Mouse (Mus musculus) hindbrain, embryonic 11.5 days (tissue): ENCODE results near the gene Ift22. TPM values are rescaled to one million over a fixed set of nuclear protein-coding genes. Genes with fewer than 3 reads are reported as not detected.
A peak's percentile ranks its signal among the peaks of the same experiment; 100 is the strongest.

ENCODE experiments used
- ATAC-seq: fragments of 200-750 bp; cut with Nextera tagmentation; 2 replicates; pipeline ENCODE4 v1.8.0; 2017; ENCODE audit warnings: mild to moderate bottlenecking, moderate TSS enrichment, moderate library complexity; ENCODE audit not compliant: low FRiP score
- DNase-seq: peaks from one replicate; pipeline ENCODE4 v3.0.0-alpha.2; 2015; ENCODE audit warnings: low spot score
- H3K27ac ChIP-seq: fragments of 300-500 bp; sonication (generic); 2 replicates; pipeline ENCODE4 v1.5.1; 2014; ENCODE audit warnings: mild to moderate bottlenecking, low read depth, low read length
- H3K27me3 ChIP-seq: fragments of 300-500 bp; sonication (generic); 2 replicates; pipeline ENCODE4 v1.6.1; 2014; ENCODE audit warnings: mild to moderate bottlenecking, low read length, moderate library complexity, mixed read lengths; ENCODE audit not compliant: control insufficient read depth, insufficient read depth
- H3K36me3 ChIP-seq: fragments of 300-500 bp; sonication (generic); 2 replicates; pipeline ENCODE4 v1.6.1; 2014; ENCODE audit warnings: mild to moderate bottlenecking, low read length, moderate library complexity, mixed read lengths; ENCODE audit not compliant: control insufficient read depth, insufficient read depth
- H3K4me1 ChIP-seq: fragments of 300-500 bp; sonication (generic); replicated peaks from 2 replicates; pipeline ENCODE4 v1.6.1; 2014; ENCODE audit warnings: low read length, mixed read lengths; ENCODE audit not compliant: control insufficient read depth, insufficient read depth
- H3K4me2 ChIP-seq: fragments of 300-500 bp; sonication (generic); replicated peaks from 2 replicates; pipeline ENCODE4 v1.6.1; 2014; ENCODE audit warnings: mild to moderate bottlenecking, low read depth, low read length
- H3K4me3 ChIP-seq: fragments of 300-500 bp; sonication (generic); 2 replicates; pipeline ENCODE4 v1.5.1; 2014; ENCODE audit warnings: low read depth, low read length
- H3K9ac ChIP-seq: fragments of 300-500 bp; sonication (generic); 2 replicates; pipeline ENCODE4 v1.6.1; 2014; ENCODE audit warnings: low read depth, low read length
- H3K9me3 ChIP-seq: fragments of 300-500 bp; sonication (generic); 2 replicates; pipeline ENCODE4 v1.6.1; 2016; ENCODE audit warnings: low read length; ENCODE audit not compliant: control insufficient read depth
- WGBS: fragments of 180-500 bp; shearing (Covaris S2); extraction: QIAGEN DNeasy Blood & Tissue Kit; methylation state at CpG from one replicate; pipeline ENCODE4 v1.1.7; 2014; 5-methylcytosine and 5-hydroxymethylcytosine counted together
- polyA plus RNA-seq: library from polyadenylated mRNA; unstranded; fragments of >200 nt; fragmentation: Nextera tagmentation; extraction: Ambion mirVana; gene quantifications from 2 replicates; pipeline ENCODE4 v1.2.1, GENCODE M21; 2014

The Ift22 gene
- 119 TPM in 2 replicates for polyA plus RNA-seq

GRCm38 (mm10) chr5:136907991-136908857, at the start of gene Ift22:
Gene Ift22, plus strand, starts transcription at chr5:136908150.
- H3K4me1 ChIP-seq: no peaks in the 10 kb centered on the region
- H3K36me3 ChIP-seq: peaks cover 4% of the 10 kb centered on the region
- H3K27ac ChIP-seq: no peak within 1 kb of the TSS
- DNase-seq (peak; percentile 93), ATAC-seq (peak; percentile 94)
- H3K27me3 ChIP-seq: no peaks in the 10 kb centered on the region
- peak within 1 kb of the TSS; percentile 69 for H3K9ac ChIP-seq
- WGBS: 10% methylated on average over 32 of the region's 32 CpGs
- no peaks in the 10 kb centered on the region for H3K9me3 ChIP-seq
- H3K4me3 ChIP-seq: peak within 1 kb of the TSS; percentile 69
- peak within 1 kb of the TSS; percentile 59 for H3K4me2 ChIP-seq

GRCm38 (mm10) chr5:136861191-136861940, 46.6 kb upstream of the Ift22 start:
- H3K4me1 ChIP-seq: peaks cover 8% of the 10 kb centered on the region
- WGBS: 14% methylated on average over 20 of the region's 20 CpGs
- no peak overlapping the region; the same call in 1 of the 2 replicates for H3K9ac ChIP-seq
- H3K27ac ChIP-seq: peak overlapping the region; percentile 1
- no peaks in the 10 kb centered on the region for H3K27me3 ChIP-seq
- H3K4me2 ChIP-seq: 0 out of 2 replicates have a peak overlapping the region, but pooled peaks have one; percentile 6
- DNase-seq: peak; percentile 53
- no peak overlapping the region for H3K4me3 ChIP-seq
- H3K9me3 ChIP-seq: no peaks in the 10 kb centered on the region
- no peak for ATAC-seq
- no peaks in the 10 kb centered on the region for H3K36me3 ChIP-seq

GRCm38 (mm10) chr5:136862806-136863205, 45.1 kb upstream of the Ift22 start:
- DNase-seq (peak; percentile 18), ATAC-seq (no peak)
- Histone ChIP-seq H3K27me3 (no peaks in the 10 kb centered on the region), H3K27ac (peak overlapping the region; percentile 60), H3K4me2 (no peak overlapping the region), H3K4me1 (peaks cover 8% of the 10 kb centered on the region), H3K9me3 (no peaks in the 10 kb centered on the region), H3K36me3 (no peaks in the 10 kb centered on the region), H3K9ac (no peak overlapping the region), H3K4me3 (no peak overlapping the region)
- 44% methylated on average over 4 of the region's 4 CpGs for WGBS

- Histone ChIP-seq H3K9me3 (no peaks in the 10 kb centered on the region), H3K27ac (peak overlapping the region; percentile 60), H3K9ac (no peak overlapping the region), H3K27me3 (no peaks in the 10 kb centered on the region), H3K4me1 (peaks cover 8% of the 10 kb centered on the region), H3K4me2 (no peak overlapping the region), H3K36me3 (no peaks in the 10 kb centered on the region), H3K4me3 (no peak overlapping the region)
- WGBS: 39% methylated on average over 9 of the region's 9 CpGs
- DNase-seq: no peak
- no peak for ATAC-seq
Observed at GRCm38 (mm10) chr5:136863276-136863675, 44.7 kb upstream of the Ift22 start.

- H3K4me1 ChIP-seq: peaks cover 8% of the 10 kb centered on the region
- no peaks in the 10 kb centered on the region for H3K36me3 ChIP-seq
- ATAC-seq (peak; percentile 89), DNase-seq (peak; percentile 83)
- H3K9me3 ChIP-seq: no peaks in the 10 kb centered on the region
- 14% methylated on average over 14 of the region's 14 CpGs for WGBS
- peak overlapping the region; percentile 60 for H3K27ac ChIP-seq
- no peaks in the 10 kb centered on the region for H3K27me3 ChIP-seq
- H3K4me2 ChIP-seq: 0 out of 2 replicates have a peak overlapping the region, but pooled peaks have one; percentile 12
- H3K9ac ChIP-seq: no peak overlapping the region
- H3K4me3 ChIP-seq: no peak overlapping the region
Observed at GRCm38 (mm10) chr5:136863961-136864674, 43.8 kb upstream of the Ift22 start.

GRCm38 (mm10) chr5:136867706-136868105, 40.2 kb upstream of the Ift22 start:
- WGBS: 77% methylated on average over 5 of the region's 5 CpGs
- Histone ChIP-seq H3K4me3 (no peak overlapping the region), H3K27ac (no peak overlapping the region), H3K27me3 (no peaks in the 10 kb centered on the region), H3K36me3 (no peaks in the 10 kb centered on the region), H3K9me3 (no peaks in the 10 kb centered on the region), H3K9ac (no peak overlapping the region), H3K4me2 (no peak overlapping the region), H3K4me1 (peaks cover 8% of the 10 kb centered on the region)
- ATAC-seq (no peak), DNase-seq (no peak)

GRCm38 (mm10) chr5:136869451-136870114, 38.4 kb upstream of the Ift22 start:
- Histone ChIP-seq H3K27ac (0 out of 2 replicates have a peak overlapping the region, but pooled peaks have one; percentile 20), H3K36me3 (no peaks in the 10 kb centered on the region), H3K9me3 (no peaks in the 10 kb centered on the region), H3K4me3 (no peak overlapping the region), H3K4me1 (no peaks in the 10 kb centered on the region), H3K4me2 (no peak overlapping the region), H3K9ac (no peak overlapping the region), H3K27me3 (no peaks in the 10 kb centered on the region)
- ATAC-seq (no peak), DNase-seq (no peak)
- 57% methylated on average over 10 of the region's 10 CpGs for WGBS

GRCm38 (mm10) chr5:136872417-136872816, 35.5 kb upstream of the Ift22 start:
- Histone ChIP-seq H3K4me1 (no peaks in the 10 kb centered on the region), H3K9me3 (no peaks in the 10 kb centered on the region), H3K9ac (no peak overlapping the region), H3K36me3 (no peaks in the 10 kb centered on the region), H3K4me2 (no peak overlapping the region), H3K27me3 (no peaks in the 10 kb centered on the region), H3K4me3 (no peak overlapping the region), H3K27ac (no peak overlapping the region)
- ATAC-seq (no peak), DNase-seq (no peak)
- 69% methylated on average over 8 of the region's 8 CpGs for WGBS
